Mouse (Mus musculus) cerebellum, adult 11 months (tissue): ENCODE results near the gene Mvb12b.
"Not testable (repeated sequence)": the region's sequence is repeated elsewhere in the genome, so short reads cannot be mapped to it uniquely, and the experiment has no call there.

Source experiments
- DNase-seq: peaks from one replicate; pipeline ENCODE4 v3.0.0; 2022

Gene Mvb12b

GRCm38 (mm10) chr2:33887328-33888099, at the start of gene Mvb12b:
Gene Mvb12b (minus strand): TSS chr2:33887946.
- peak; percentile 67 for DNase-seq

- no peak for DNase-seq
Measured at GRCm38 (mm10) chr2:33935756-33936155, 48.0 kb upstream of the Mvb12b start.

- DNase-seq, result no peak
Measured at GRCm38 (mm10) chr2:33933606-33934510, 46.1 kb upstream of the Mvb12b start.

GRCm38 (mm10) chr2:33931161-33931560, 43.4 kb upstream of the Mvb12b start:
- no peak for DNase-seq

- DNase-seq, result no peak
Measured at GRCm38 (mm10) chr2:33925288-33925687, 37.5 kb upstream of the Mvb12b start.

- no peak for DNase-seq
Measured at GRCm38 (mm10) chr2:33923482-33923881, 35.7 kb upstream of the Mvb12b start.

- no peak for DNase-seq
Measured at GRCm38 (mm10) chr2:33922466-33922865, 34.7 kb upstream of the Mvb12b start.

GRCm38 (mm10) chr2:33919934-33920615, 32.3 kb upstream of the Mvb12b start:
- no peak for DNase-seq

- DNase-seq, result no peak
Measured at GRCm38 (mm10) chr2:33918824-33919223, 31.1 kb upstream of the Mvb12b start.

- no peak for DNase-seq
Measured at GRCm38 (mm10) chr2:33918318-33918717, 30.6 kb upstream of the Mvb12b start.

- no peak for DNase-seq
Measured at GRCm38 (mm10) chr2:33916603-33917002, 28.9 kb upstream of the Mvb12b start.

- no peak for DNase-seq
Measured at GRCm38 (mm10) chr2:33914998-33915397, 27.3 kb upstream of the Mvb12b start.

GRCm38 (mm10) chr2:33914334-33914733, 26.6 kb upstream of the Mvb12b start:
- no peak for DNase-seq

- DNase-seq, result not testable (repeated sequence)
Measured at GRCm38 (mm10) chr2:33913598-33913997, 25.9 kb upstream of the Mvb12b start.

GRCm38 (mm10) chr2:33912741-33913140, 25.0 kb upstream of the Mvb12b start:
- DNase-seq, result no peak

- no peak for DNase-seq
Measured at GRCm38 (mm10) chr2:33908374-33908773, 20.6 kb upstream of the Mvb12b start.

- no peak for DNase-seq
Measured at GRCm38 (mm10) chr2:33907174-33907573, 19.4 kb upstream of the Mvb12b start.

GRCm38 (mm10) chr2:33895829-33896228, 8.1 kb upstream of the Mvb12b start:
- no peak for DNase-seq

- DNase-seq, result no peak
Measured at GRCm38 (mm10) chr2:33893151-33893550, 5.4 kb upstream of the Mvb12b start.

GRCm38 (mm10) chr2:33892354-33892753, 4.6 kb upstream of the Mvb12b start:
- peak; percentile 42 for DNase-seq

GRCm38 (mm10) chr2:33888100-33888385, 297 bp upstream of the Mvb12b start:
- DNase-seq, result no peak

GRCm38 (mm10) chr2:33886386-33887327, 1.1 kb downstream of the Mvb12b start:
- DNase-seq, result peak; percentile 47
